Mouse (Mus musculus) heart, adult 2 months (tissue): Measurements from ENCODE around the gene Olfr167. TPM values are rescaled to one million over a fixed set of nuclear protein-coding genes. Genes with fewer than 3 reads are reported as not detected.
"Not testable (repeated sequence)": the region's sequence is repeated elsewhere in the genome, so short reads cannot be mapped to it uniquely, and the experiment has no call there.

ENCODE experiments used
- DNase-seq, 2 experiments: peaks; one replicate each; pipeline ENCODE4 v3.0.0; 2021
- H3K27ac ChIP-seq: fragments of 200-600 bp; 2 replicates; pipeline ENCODE4 v1.8.1; 2022
- H3K27me3 ChIP-seq: fragments of 200-500 bp; 2 replicates; pipeline ENCODE4 v1.6.1; 2012; ENCODE audit warnings: mild to moderate bottlenecking, low read length, inconsistent platforms, mixed read lengths; ENCODE audit not compliant: control insufficient read depth, insufficient read depth
- H3K36me3 ChIP-seq: fragments of 200-500 bp; 2 replicates; pipeline ENCODE4 v1.6.1; 2012; ENCODE audit warnings: low read length, inconsistent platforms; ENCODE audit not compliant: control insufficient read depth, insufficient read depth
- H3K4me1 ChIP-seq: fragments of 200-500 bp; 2 replicates; pipeline ENCODE4 v1.6.1; 2011; ENCODE audit warnings: low read length; ENCODE audit not compliant: control insufficient read depth, insufficient read depth
- H3K4me3 ChIP-seq: fragments of 200-600 bp; 2 replicates; pipeline ENCODE4 v1.8.1; 2022
- H3K79me2 ChIP-seq: fragments of 200-500 bp; replicated peaks from 2 replicates; pipeline ENCODE4 v1.6.1; 2012; ENCODE audit warnings: mild to moderate bottlenecking, inconsistent platforms, low read length, moderate library complexity, mixed read lengths; ENCODE audit not compliant: control insufficient read depth, insufficient read depth
- H3K9ac ChIP-seq: fragments of 200-500 bp; 2 replicates; pipeline ENCODE4 v1.6.1; 2012; ENCODE audit warnings: low read depth, mild to moderate bottlenecking, control low read depth, inconsistent platforms, low read length, mixed read lengths
- CTCF ChIP-seq: fragments of 200-600 bp; IDR thresholded peaks from 2 replicates; pipeline ENCODE4 v1.8.1; 2022; ENCODE audit warnings: antibody characterized with exemption, mild to moderate bottlenecking, moderate library complexity
- EP300 ChIP-seq: fragments of 200-500 bp; IDR thresholded peaks from 2 replicates; pipeline ENCODE4 v1.6.1; 2011; ENCODE audit warnings: low read depth, low read length, control low read depth; ENCODE audit not compliant: insufficient read depth
- POLR2A ChIP-seq: fragments of 200-500 bp; IDR thresholded peaks from 2 replicates; pipeline ENCODE4 v1.6.1; 2011; ENCODE audit warnings: mild to moderate bottlenecking, low read depth, low read length, control low read depth; ENCODE audit not compliant: insufficient read depth
- WGBS: fragments of 180-500 bp; shearing (Covaris S2); methylation state at CpG from one replicate; pipeline ENCODE4 v1.1.7; 2018; 5-methylcytosine and 5-hydroxymethylcytosine counted together
- intact Hi-C: fragments of 180-260 bp; cut with DNase I; formaldehyde crosslinking; loops from one replicate; pipeline ENCODE4 v1.15.1; 2025
- long read RNA-seq: library from polyadenylated mRNA; stranded (forward); transcript quantifications from one replicate; pipeline ENCODE4 v2.0.0, GENCODE M21; 2021
- polyA plus RNA-seq: library from polyadenylated mRNA; depleted of rRNA; stranded (reverse); fragments of >200 nt; gene quantifications from 2 replicates; pipeline ENCODE4 v1.2.3, GENCODE M21; 2012; rRNA removed
- total RNA-seq, 2 experiments: library from RNA; stranded (reverse); gene quantifications; 2 replicates each; pipeline ENCODE4 v1.2.3; 2021

Olfr167 gene
- total RNA-seq (not detected), polyA plus RNA-seq (not detected in 2 replicates)
- long read RNA-seq = 0 reads

GRCm38 (mm10) chr16:19522166-19522565 lies at the start of gene Olfr167:
Olfr167 (minus strand) TSS chr16:19522266.
- Histone ChIP-seq H3K36me3 (no peaks in the 10 kb centered on the region), H3K27me3 (no peaks in the 10 kb centered on the region), H3K79me2 (no peaks in the 10 kb centered on the region), H3K27ac (no peak within 1 kb of the TSS), H3K4me3 (no peak within 1 kb of the TSS), H3K4me1 (no peaks in the 10 kb centered on the region), H3K9ac (no peak within 1 kb of the TSS)
- TF ChIP-seq CTCF = no peak
- TF ChIP-seq EP300 = no peak
- TF ChIP-seq POLR2A = no peak
- WGBS = 85% methylated on average over 2 of the region's 2 CpGs
- intact Hi-C loops = no loop called here
- DNase-seq = no peak

GRCm38 (mm10) chr16:19571709-19572108 lies 49.6 kb upstream of the Olfr167 start, which contains the start of gene Olfr169:
Olfr169 (minus strand) TSS chr16:19571809.
- H3K9ac ChIP-seq, H3K4me1 ChIP-seq, H3K79me2 ChIP-seq, H3K36me3 ChIP-seq, H3K27me3 ChIP-seq, H3K27ac ChIP-seq, DNase-seq, H3K4me3 ChIP-seq, intact Hi-C loops: not testable (repeated sequence)
- 78% methylated on average over 2 of the region's 2 CpGs for WGBS

- intact Hi-C loops, H3K79me2 ChIP-seq, H3K27me3 ChIP-seq, DNase-seq, H3K4me3 ChIP-seq, H3K4me1 ChIP-seq, H3K9ac ChIP-seq, H3K27ac ChIP-seq, H3K36me3 ChIP-seq: not testable (repeated sequence)
- 82% methylated on average over 7 of the region's 7 CpGs for WGBS
Observed at GRCm38 (mm10) chr16:19553429-19553828, 31.4 kb upstream of the Olfr167 start.

GRCm38 (mm10) chr16:19552246-19552645 lies 30.2 kb upstream of the Olfr167 start:
- H3K27ac ChIP-seq, DNase-seq, H3K27me3 ChIP-seq, H3K4me3 ChIP-seq, intact Hi-C loops, H3K4me1 ChIP-seq, H3K9ac ChIP-seq, H3K36me3 ChIP-seq, H3K79me2 ChIP-seq: not testable (repeated sequence)
- WGBS = 85% methylated on average over 3 of the region's 3 CpGs

- no peak for DNase-seq
- H3K27ac ChIP-seq = no peak within 1 kb of the TSS
- no peak within 1 kb of the TSS for H3K9ac ChIP-seq
- intact Hi-C loops = no loop called here
- no peaks in the 10 kb centered on the region for H3K36me3 ChIP-seq
- no peak within 1 kb of the TSS for H3K4me3 ChIP-seq
- TF ChIP-seq EP300 = no peak
- TF ChIP-seq CTCF = no peak
- TF ChIP-seq POLR2A = no peak
- no peaks in the 10 kb centered on the region for H3K4me1 ChIP-seq
- no peaks in the 10 kb centered on the region for H3K79me2 ChIP-seq
- H3K27me3 ChIP-seq = no peaks in the 10 kb centered on the region
Observed at GRCm38 (mm10) chr16:19535455-19535854, 13.4 kb upstream of the Olfr167 start, which contains the start of gene Olfr168. Olfr168 (minus strand) TSS chr16:19535555.

GRCm38 (mm10) chr16:19483394-19483793 lies 38.7 kb downstream of the Olfr167 start, which contains the start of gene Olfr166:
Olfr166 (plus strand) TSS chr16:19483694.
- TF ChIP-seq CTCF (no peak), EP300 (no peak), POLR2A (no peak)
- no peak within 1 kb of the TSS for H3K27ac ChIP-seq
- DNase-seq = no peak
- no peaks in the 10 kb centered on the region for H3K4me1 ChIP-seq
- intact Hi-C loops = no loop called here
- no peaks in the 10 kb centered on the region for H3K79me2 ChIP-seq
- H3K4me3 ChIP-seq = no peak within 1 kb of the TSS
- no peaks in the 10 kb centered on the region for H3K27me3 ChIP-seq
- no peak within 1 kb of the TSS for H3K9ac ChIP-seq
- no peaks in the 10 kb centered on the region for H3K36me3 ChIP-seq

- intact Hi-C loops = no loop called here
- TF ChIP-seq EP300 (no peak), POLR2A (no peak)
Observed at GRCm38 (mm10) chr16:19464365-19464764, 57.7 kb downstream of the Olfr167 start.

More at GRCm38 (mm10) chr16:19464365-19464764, 57.7 kb downstream of the Olfr167 start:
- Histone ChIP-seq H3K36me3 (no peaks in the 10 kb centered on the region), H3K4me1 (no peaks in the 10 kb centered on the region), H3K27me3 (no peaks in the 10 kb centered on the region), H3K9ac (no peak overlapping the region), H3K79me2 (no peaks in the 10 kb centered on the region), H3K27ac (no peak overlapping the region), H3K4me3 (no peak overlapping the region)
- no peak for DNase-seq
- whole genome bisulfite sequencing = 93% methylated on average over 1 of the region's 1 CpGs

Other genes with a start within 250 kb of the Olfr167 start
- not detected for gene Olfr164, start 208.2 kb downstream of the Olfr167 start, total RNA-seq
- gene Olfr164, start 208.2 kb downstream of the Olfr167 start, polyA plus RNA-seq = not detected in 2 replicates
- not detected for gene Olfr165, start 99.1 kb downstream of the Olfr167 start, total RNA-seq
- not detected in 2 replicates for gene Olfr165, start 99.1 kb downstream of the Olfr167 start, polyA plus RNA-seq
- gene Olfr166, start 38.6 kb downstream of the Olfr167 start, total RNA-seq = not detected
- gene Olfr166, start 38.6 kb downstream of the Olfr167 start, polyA plus RNA-seq = not detected in 2 replicates
- not detected for gene Olfr168, start 13.3 kb upstream of the Olfr167 start, total RNA-seq
- not detected in 2 replicates for gene Olfr168, start 13.3 kb upstream of the Olfr167 start, polyA plus RNA-seq
- not detected for gene Olfr169, start 49.5 kb upstream of the Olfr167 start, total RNA-seq
- not detected in 2 replicates for gene Olfr169, start 49.5 kb upstream of the Olfr167 start, polyA plus RNA-seq
- not detected for gene Olfr170, start 89.6 kb upstream of the Olfr167 start, total RNA-seq
- gene Olfr170, start 89.6 kb upstream of the Olfr167 start, polyA plus RNA-seq = not detected in 2 replicates
- gene Olfr171, start 107.7 kb upstream of the Olfr167 start, total RNA-seq = not detected
- gene Olfr171, start 107.7 kb upstream of the Olfr167 start, polyA plus RNA-seq = not detected in 2 replicates
- under 1 TPM in 1 of 2 experiments, not detected in 1; 0.07 TPM for gene Lamp3, start 184.1 kb upstream of the Olfr167 start, total RNA-seq
- 0.20 TPM in 1 of 2 replicates, not detected in the other for gene Lamp3, start 184.1 kb upstream of the Olfr167 start, polyA plus RNA-seq
- gene B3gnt5, start 237.9 kb upstream of the Olfr167 start, total RNA-seq = under 1 TPM; 0.44 to 0.57 TPM
- gene B3gnt5, start 237.9 kb upstream of the Olfr167 start, polyA plus RNA-seq = 0.31 and 0.32 TPM in 2 replicates